Mouse (Mus musculus) neutrophil, adult 5-6 weeks (primary cell): ENCODE data around the gene Gm36028. TPM values are rescaled to one million over a fixed set of nuclear protein-coding genes. Genes with fewer than 3 reads are reported as not detected.

Experiments
- ATAC-seq: fragments of 151-379, 151-347 bp; 2 replicates; pipeline ENCODE4 v1.8.0; 2017; ENCODE audit warnings: mild to moderate bottlenecking, moderate TSS enrichment; ENCODE audit not compliant: insufficient number of reproducible peaks, poor library complexity, low FRiP score, severe bottlenecking; ENCODE audit errors: extremely low read depth
- total RNA-seq: library from RNA; stranded (forward); fragments of 200-1000 nt; gene quantifications from 2 replicates; pipeline ENCODE4 v1.2.3, GENCODE M21; 2017

The Gm36028 gene
- total RNA-seq, 1 experiment from 2014 or later, result not detected

GRCm38 (mm10) chr16:37817986-37818385 is 43.0 kb downstream of the Gm36028 start:
- no peak for ATAC-seq

GRCm38 (mm10) chr16:37814383-37814971 is 46.5 kb downstream of the Gm36028 start:
- peak; percentile 57; the same call in 1 of the 2 replicates for ATAC-seq

DNA sequence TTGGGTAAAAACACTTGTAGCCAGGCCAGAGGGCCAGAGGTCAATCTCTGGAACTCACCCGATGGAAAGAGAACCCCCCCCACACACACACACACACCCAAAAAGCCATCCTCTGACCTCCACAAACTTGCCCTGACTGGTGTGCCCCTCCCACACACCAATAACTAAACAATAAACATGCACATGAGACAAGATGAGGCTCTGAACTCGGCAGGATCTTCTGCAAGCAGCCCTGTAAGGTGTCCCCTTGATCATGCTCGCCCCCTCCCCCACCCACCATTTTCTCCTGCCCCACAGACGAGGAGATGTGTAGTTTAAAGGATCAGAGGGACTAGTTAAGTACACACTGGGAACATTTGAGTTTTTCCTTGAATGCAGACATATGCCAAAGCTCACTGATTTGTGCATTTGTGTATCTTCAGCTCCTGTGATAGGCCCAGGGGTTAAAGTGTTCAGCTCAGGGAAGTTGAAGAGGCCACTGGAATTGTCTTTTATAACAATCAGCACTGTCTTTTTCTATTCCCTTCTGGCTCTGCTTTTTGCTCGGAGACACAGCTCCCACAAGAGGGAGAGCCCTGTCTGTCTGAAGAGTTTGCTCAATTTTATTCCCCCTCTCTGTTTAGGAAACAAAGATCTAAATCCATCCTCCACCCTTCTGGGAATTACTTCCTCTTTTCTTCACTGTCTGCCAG is 47.1 kb downstream of the Gm36028 start:
- ATAC-seq, result no peak

DNA sequence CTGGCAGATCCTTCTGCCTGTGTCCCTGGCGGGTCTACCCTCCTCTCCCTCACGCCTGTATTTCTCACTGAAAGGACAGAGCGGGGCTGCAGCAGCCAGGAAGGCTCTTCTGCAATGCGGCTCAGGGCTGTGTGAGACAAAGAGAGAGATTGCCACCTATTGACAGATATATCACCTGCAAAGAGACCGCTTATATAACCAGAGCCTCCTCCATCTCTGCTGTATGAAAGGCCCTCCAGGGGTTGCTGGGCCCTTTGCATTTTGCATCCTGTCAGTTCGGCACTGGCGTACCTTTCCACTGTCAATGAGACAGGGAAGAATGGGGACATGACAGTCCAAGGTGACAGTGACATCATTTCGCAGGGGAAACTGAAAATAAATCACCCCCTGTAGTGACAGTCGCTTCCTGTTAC is 48.5 kb downstream of the Gm36028 start:
- ATAC-seq, result peak; percentile 30; the same call in 1 of the 2 replicates

GRCm38 (mm10) chr16:37811874-37812273 is 49.1 kb downstream of the Gm36028 start:
- ATAC-seq, result no peak

DNA sequence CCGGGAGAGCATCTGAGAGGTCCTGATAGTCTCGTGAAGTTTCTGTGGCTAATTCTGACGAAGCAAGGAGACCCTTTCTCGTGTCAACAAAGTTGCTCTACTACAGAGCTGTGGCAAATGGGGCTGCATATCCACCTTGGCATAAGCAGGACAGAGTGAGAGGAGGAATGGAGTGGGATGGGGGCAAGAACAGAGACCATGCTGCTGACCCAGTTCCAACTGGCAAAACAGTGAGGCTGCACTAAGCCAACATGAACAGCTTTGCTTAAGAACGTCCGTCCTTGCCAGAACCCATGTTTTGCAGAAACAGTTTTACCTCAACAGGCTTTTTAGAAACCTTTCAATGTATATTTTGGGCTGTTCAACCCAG is 51.3 kb downstream of the Gm36028 start:
- no peak for ATAC-seq

GRCm38 (mm10) chr16:37808866-37809622 is 51.9 kb downstream of the Gm36028 start:
- ATAC-seq, result no peak

DNA sequence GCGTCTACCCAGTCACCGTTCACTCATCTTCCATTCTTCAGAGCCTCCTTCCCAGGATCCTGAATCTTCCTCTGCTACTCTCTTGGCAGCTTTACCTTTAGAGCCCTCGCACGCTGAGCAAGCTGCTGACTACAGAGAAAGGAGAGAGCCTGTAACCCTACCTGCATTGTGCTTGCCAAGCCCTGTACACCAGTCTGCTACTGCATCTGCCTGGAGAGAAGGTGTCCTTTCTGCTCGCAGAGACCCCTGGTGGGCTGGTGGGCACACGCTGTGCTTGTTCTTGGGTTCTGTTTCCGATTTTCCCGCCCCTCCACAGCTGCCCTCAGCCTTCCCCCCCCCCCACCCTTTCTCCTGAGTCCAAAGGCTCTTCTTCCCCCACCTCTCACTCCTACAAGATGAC is 53.7 kb downstream of the Gm36028 start:
- no peak for ATAC-seq

- ATAC-seq, result no peak
Measured at GRCm38 (mm10) chr16:37805746-37806495, 55.0 kb downstream of the Gm36028 start.

- ATAC-seq, result no peak
Measured at GRCm38 (mm10) chr16:37803387-37803950, 57.5 kb downstream of the Gm36028 start.

DNA sequence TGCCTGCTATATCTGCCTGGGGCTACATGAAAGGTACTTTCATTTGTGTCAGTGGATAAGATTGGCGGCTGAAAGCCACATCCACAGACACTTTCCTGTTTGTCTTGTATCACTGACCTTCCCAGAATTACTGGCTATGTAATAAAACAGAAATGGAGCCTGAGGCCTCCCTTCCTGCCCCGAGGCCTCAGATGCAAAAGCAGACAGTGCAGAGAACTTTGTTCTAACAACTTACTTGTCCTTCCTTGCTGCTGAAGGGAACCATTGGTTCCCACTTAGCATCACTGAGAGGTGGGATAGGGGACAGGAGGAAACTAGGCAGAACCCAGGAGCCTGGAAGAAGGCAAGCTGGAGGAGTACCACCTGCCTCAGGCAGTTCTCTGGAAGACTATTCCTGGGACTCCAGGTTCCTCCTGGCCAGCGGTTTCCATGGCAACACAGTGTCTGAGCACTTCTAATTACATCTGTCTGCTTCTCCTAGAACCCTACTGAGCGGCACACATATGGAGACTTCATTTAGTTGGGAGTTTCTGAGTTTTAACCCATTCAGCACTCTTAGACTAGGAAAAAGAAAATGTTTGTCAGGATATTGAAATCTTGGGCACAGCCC is 58.2 kb downstream of the Gm36028 start:
- no peak for ATAC-seq

GRCm38 (mm10) chr16:37801097-37801496 is 59.8 kb downstream of the Gm36028 start:
- ATAC-seq, result no peak

Other genes with a start within 250 kb of the Gm36028 start
- 15.2 and 20.8 TPM in 2 replicates for gene Ndufb4, start 206.7 kb downstream of the Gm36028 start, total RNA-seq
- 0.12 and 0.47 TPM in 2 replicates for gene Fstl1, start 84.3 kb downstream of the Gm36028 start, total RNA-seq
- gene Lrrc58, start 7.2 kb upstream of the Gm36028 start, total RNA-seq, result 13.5 and 15.7 TPM in 2 replicates
- gene Gpr156, start 55.4 kb upstream of the Gm36028 start, total RNA-seq, result not detected in 2 replicates
- 54.5 and 60.2 TPM in 2 replicates for gene Gsk3b, start 227.9 kb upstream of the Gm36028 start, total RNA-seq